Mouse (Mus musculus) lung, postnatal 0 days (tissue): ENCODE results near the gene Ifi208. TPM values are rescaled to one million over a fixed set of nuclear protein-coding genes. Genes with fewer than 3 reads are reported as not detected.

Experiments used
- ATAC-seq: fragments of 200-750 bp; cut with Nextera tagmentation; 2 replicates; pipeline ENCODE4 v1.8.0; 2017; ENCODE audit warnings: moderate library complexity
- DNase-seq: peaks from one replicate; pipeline ENCODE4 v3.0.0-alpha.2; 2016; ENCODE audit warnings: low spot score
- H3K27ac ChIP-seq: fragments of 300-500 bp; sonication (generic); 2 replicates; pipeline ENCODE4 v1.5.1; 2014; ENCODE audit warnings: antibody characterized with exemption, mild to moderate bottlenecking, low read length, mixed read lengths
- H3K27me3 ChIP-seq: fragments of 300-500 bp; sonication (generic); replicated peaks from 2 replicates; pipeline ENCODE4 v1.6.1; 2014; ENCODE audit warnings: low read length, mixed read lengths; ENCODE audit not compliant: insufficient read depth
- H3K36me3 ChIP-seq: fragments of 300-500 bp; sonication (generic); 2 replicates; pipeline ENCODE4 v1.6.1; 2014; ENCODE audit warnings: low read length, mixed read lengths; ENCODE audit not compliant: insufficient read depth
- H3K4me1 ChIP-seq: fragments of 300-500 bp; sonication (generic); 2 replicates; pipeline ENCODE4 v1.6.1; 2014; ENCODE audit warnings: antibody characterized with exemption, low read depth, low read length, mixed read lengths; ENCODE audit not compliant: insufficient read depth
- H3K4me2 ChIP-seq: fragments of 300-500 bp; sonication (generic); replicated peaks from 2 replicates; pipeline ENCODE4 v1.6.1; 2014; ENCODE audit warnings: low read depth, mild to moderate bottlenecking, low read length, moderate library complexity, mixed read lengths
- H3K4me3 ChIP-seq: fragments of 300-500 bp; sonication (generic); 2 replicates; pipeline ENCODE4 v1.5.1; 2014; ENCODE audit warnings: low read depth, low read length
- H3K9ac ChIP-seq: fragments of 300-500 bp; sonication (generic); replicated peaks from 2 replicates; pipeline ENCODE4 v1.6.1; 2014; ENCODE audit warnings: low read depth, mild to moderate bottlenecking
- H3K9me3 ChIP-seq: fragments of 300-500 bp; sonication (generic); 2 replicates; pipeline ENCODE4 v1.6.1; 2016; ENCODE audit warnings: low read length, mixed read lengths
- CTCF ChIP-seq: IDR thresholded peaks from 2 replicates; pipeline ENCODE4 v1.5.1; 2016; ENCODE audit warnings: antibody characterized with exemption, mild to moderate bottlenecking
- EP300 ChIP-seq: IDR thresholded peaks from 2 replicates; pipeline ENCODE4 v1.6.1; 2016; ENCODE audit warnings: antibody characterized with exemption, mild to moderate bottlenecking, control low read depth
- WGBS: fragments of 180-500 bp; shearing (Covaris S2); extraction: QIAGEN DNeasy Blood & Tissue Kit; methylation state at CpG from one replicate; pipeline ENCODE4 v1.1.7; 2014; 5-methylcytosine and 5-hydroxymethylcytosine counted together
- microRNA-seq: library from miRNA; unstranded; fragments of <30 nt; microRNA quantifications from one replicate; pipeline ENCODE4, GENCODE M21; 2016
- polyA plus RNA-seq: library from polyadenylated mRNA; unstranded; fragments of >200 nt; fragmentation: Nextera tagmentation; extraction: Ambion mirVana; gene quantifications from 2 replicates; pipeline ENCODE4 v1.2.1, GENCODE M21; 2015

Gene Ifi208
- polyA plus RNA-seq, 1 experiment from 2014 or later = 0.95 TPM

- Histone ChIP-seq H3K4me1 (no peaks in the 10 kb centered on the region), H3K4me2 (no peak within 1 kb of the TSS), H3K27ac (no peak within 1 kb of the TSS), H3K27me3 (no peaks in the 10 kb centered on the region), H3K36me3 (no peaks in the 10 kb centered on the region), H3K9ac (no peak within 1 kb of the TSS), H3K4me3 (no peak within 1 kb of the TSS), H3K9me3 (no peaks in the 10 kb centered on the region)
- 54% methylated on average over 4 of the region's 4 CpGs for WGBS
- ATAC-seq = peak; percentile 30; the same call in 1 of the 2 replicates
- DNase-seq = peak; percentile 31
- TF ChIP-seq CTCF (no peak), EP300 (no peak)
Measured at GRCm38 (mm10) chr1:173741656-173742055, 68.2 kb downstream of the Ifi208 start, which contains the start of gene Ifi207. Gene Ifi207 (minus strand): TSS chr1:173741747.

- Histone ChIP-seq H3K4me3 (no peak overlapping the region), H3K36me3 (no peaks in the 10 kb centered on the region), H3K4me2 (no peak overlapping the region), H3K9ac (no peak overlapping the region), H3K9me3 (no peaks in the 10 kb centered on the region), H3K27me3 (no peaks in the 10 kb centered on the region), H3K4me1 (no peaks in the 10 kb centered on the region), H3K27ac (no peak overlapping the region)
- no peak for DNase-seq
- WGBS = 48% methylated on average over 1 of the region's 1 CpGs
- 0 out of 2 replicates have a peak, but pooled peaks have one; percentile 23 for ATAC-seq
- TF ChIP-seq CTCF (no peak), EP300 (no peak)
Measured at GRCm38 (mm10) chr1:173742262-173742661, 68.8 kb downstream of the Ifi208 start.

Small RNAs within 50 kb of the gene (microRNA-seq; reads per million reads assigned to microRNA genes)
- not detected for gene Gm44339

Other genes with a start within 250 kb of the Ifi208 start
- 0.16 and 0.20 TPM in 2 replicates for gene Ifi206, start 182.6 kb upstream of the Ifi208 start, polyA plus RNA-seq
- not detected in 2 replicates for gene Ifi214, start 137.7 kb upstream of the Ifi208 start, polyA plus RNA-seq
- gene Ifi213, start 74.4 kb upstream of the Ifi208 start, polyA plus RNA-seq = 0.98 and 2.0 TPM in 2 replicates
- gene Ifi209, start 42.8 kb upstream of the Ifi208 start, polyA plus RNA-seq = 0.53 and 0.61 TPM in 2 replicates
- gene Ifi207, start 68.1 kb downstream of the Ifi208 start, polyA plus RNA-seq = 1.4 and 1.5 TPM in 2 replicates
- gene Ifi204, start 93.3 kb downstream of the Ifi208 start, polyA plus RNA-seq = 1.5 and 1.9 TPM in 2 replicates
- gene Ifi211, start 239.4 kb downstream of the Ifi208 start, polyA plus RNA-seq = 1.3 and 1.4 TPM in 2 replicates